Mouse (Mus musculus): ENCODE data around the gene Sctr. TPM values are rescaled to one million over a fixed set of nuclear protein-coding genes. Genes with fewer than 3 reads are reported as not detected.

The Sctr gene
- 1 to 10 TPM; 1.0 to 1.8 TPM for total RNA-seq (2021)
- long read RNA-seq, experiment 1, partial matches to known transcripts, result 1 of 2 reads
- long read RNA-seq, experiment 1, other reads (novel, unspliced or antisense), result 1 of 2 reads
- long read RNA-seq, experiment 2, result 0 reads

DNA sequence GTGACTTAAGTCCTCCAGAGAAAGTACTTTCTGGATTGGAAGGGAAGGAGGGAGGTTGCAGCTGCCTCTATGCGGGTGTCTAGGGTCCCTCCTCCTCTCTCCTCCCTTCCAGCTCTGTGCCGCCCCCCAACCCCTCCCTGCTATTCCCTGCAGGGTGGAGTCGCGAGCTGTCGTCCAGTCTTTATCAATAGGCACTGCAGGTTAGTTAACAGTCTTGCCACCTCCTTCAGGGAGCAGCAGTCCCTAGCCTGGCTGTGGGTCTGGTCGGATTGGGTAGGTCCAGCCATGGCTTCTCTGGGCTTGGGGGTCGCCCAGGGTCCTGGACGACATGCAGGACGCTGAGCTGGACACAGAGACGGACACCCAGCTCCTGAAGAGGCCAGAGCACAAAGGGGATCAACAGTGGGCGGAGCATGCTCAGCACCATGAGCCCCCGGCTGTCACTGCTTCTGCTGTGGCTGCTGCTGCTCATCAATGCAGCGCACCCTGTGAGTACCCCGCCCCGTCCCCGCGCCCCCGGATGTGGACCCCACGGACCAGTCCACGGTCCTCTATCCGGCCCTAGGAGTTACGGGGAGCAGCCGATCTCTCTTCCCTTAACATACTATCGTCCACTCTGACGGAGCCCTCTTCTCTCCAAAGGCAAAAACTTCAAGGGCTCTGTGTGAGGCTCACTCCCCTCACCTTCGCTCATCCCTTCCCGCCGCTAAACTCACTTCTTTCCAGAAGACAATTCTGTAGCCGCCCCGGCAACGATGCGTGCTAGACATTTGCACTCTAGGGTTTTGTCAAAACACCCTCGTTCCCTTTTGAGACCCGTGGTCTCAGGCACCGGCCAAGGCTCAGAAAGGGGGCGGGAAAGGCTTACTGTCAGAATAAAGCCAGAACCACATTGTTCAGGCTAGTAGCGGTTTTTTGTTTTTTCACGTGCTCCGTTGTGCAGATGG, at the start of gene Sctr:
Sctr (plus strand) TSS at position 51 of the 947 bp plus-strand sequence.
- Histone ChIP-seq H3K27ac (peak within 1 kb of the TSS; percentile 23; the same call in 1 of the 2 replicates), H3K4me3 (peak within 1 kb of the TSS; percentile 47)
- no peak for TF ChIP-seq CTCF (conservative IDR thresholded peaks at IDR 0.05)
- DNase-seq (ENCODE audit: low spot score in 2 of 2), result no peak

GRCm38 (mm10) chr1:119957716-119958222, 48.9 kb upstream of the Sctr start:
- H3K27ac ChIP-seq, result no peak overlapping the region
- DNase-seq (ENCODE audit: low spot score in 2 of 2), result peak; percentile 43 to 60
- TF ChIP-seq CTCF (conservative IDR thresholded peaks at IDR 0.05), result no peak
- H3K4me3 ChIP-seq, result no peak overlapping the region

GRCm38 (mm10) chr1:119959464-119959863, 47.2 kb upstream of the Sctr start:
- no peak overlapping the region for H3K27ac ChIP-seq
- no peak for TF ChIP-seq CTCF (conservative IDR thresholded peaks at IDR 0.05)
- no peak overlapping the region for H3K4me3 ChIP-seq
- no peak for DNase-seq (ENCODE audit: low spot score in 2 of 2)

- no peak overlapping the region for H3K27ac ChIP-seq
- DNase-seq (ENCODE audit: low spot score in 2 of 2), result no peak
- TF ChIP-seq CTCF (conservative IDR thresholded peaks at IDR 0.05), result no peak
- no peak overlapping the region for H3K4me3 ChIP-seq
Measured at GRCm38 (mm10) chr1:119959920-119960319, 46.8 kb upstream of the Sctr start.

- TF ChIP-seq CTCF (conservative IDR thresholded peaks at IDR 0.05), result peak; percentile 23
- Histone ChIP-seq H3K27ac (no peak overlapping the region), H3K4me3 (no peak overlapping the region)
- no peak for DNase-seq (ENCODE audit: low spot score in 2 of 2)
Measured at GRCm38 (mm10) chr1:119965804-119966514, 40.7 kb upstream of the Sctr start.

DNA sequence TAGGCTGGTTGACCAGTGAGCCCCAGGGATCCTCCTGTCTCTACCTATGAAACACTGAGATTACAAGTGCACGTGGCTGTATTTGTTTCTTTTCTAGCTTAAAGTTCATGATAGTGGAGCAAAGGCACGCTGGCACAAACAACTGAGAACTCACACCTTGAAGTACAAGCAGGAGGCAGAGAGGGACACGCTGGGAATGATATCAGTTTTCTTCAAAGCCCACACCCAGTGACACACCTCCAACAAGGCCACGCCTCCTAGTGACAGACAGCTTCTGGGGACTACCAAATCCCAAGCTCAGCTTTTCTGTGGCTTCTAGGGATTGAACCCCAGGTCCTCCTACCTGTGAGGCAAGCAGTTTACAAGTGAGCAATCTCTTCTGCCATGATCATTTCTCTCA, 33.6 kb upstream of the Sctr start:
- DNase-seq (ENCODE audit: low spot score in 2 of 2), result no peak
- no peak for TF ChIP-seq CTCF (conservative IDR thresholded peaks at IDR 0.05)

GRCm38 (mm10) chr1:119975141-119975540, 31.6 kb upstream of the Sctr start:
- no peak for DNase-seq (ENCODE audit: low spot score in 2 of 2)
- no peak for TF ChIP-seq CTCF (conservative IDR thresholded peaks at IDR 0.05)

More for the DNA sequence above, 33.6 kb upstream of the Sctr start:
- no peak overlapping the region for H3K4me3 ChIP-seq
- H3K27ac ChIP-seq, result no peak overlapping the region

GRCm38 (mm10) chr1:119986555-119986954, 20.1 kb upstream of the Sctr start:
- no peak for TF ChIP-seq CTCF (conservative IDR thresholded peaks at IDR 0.05)
- DNase-seq (ENCODE audit: low spot score in 2 of 2), result no peak
- Histone ChIP-seq H3K4me3 (no peak overlapping the region), H3K27ac (no peak overlapping the region)

More at GRCm38 (mm10) chr1:119975141-119975540, 31.6 kb upstream of the Sctr start:
- Histone ChIP-seq H3K4me3 (no peak overlapping the region), H3K27ac (no peak overlapping the region)

DNA sequence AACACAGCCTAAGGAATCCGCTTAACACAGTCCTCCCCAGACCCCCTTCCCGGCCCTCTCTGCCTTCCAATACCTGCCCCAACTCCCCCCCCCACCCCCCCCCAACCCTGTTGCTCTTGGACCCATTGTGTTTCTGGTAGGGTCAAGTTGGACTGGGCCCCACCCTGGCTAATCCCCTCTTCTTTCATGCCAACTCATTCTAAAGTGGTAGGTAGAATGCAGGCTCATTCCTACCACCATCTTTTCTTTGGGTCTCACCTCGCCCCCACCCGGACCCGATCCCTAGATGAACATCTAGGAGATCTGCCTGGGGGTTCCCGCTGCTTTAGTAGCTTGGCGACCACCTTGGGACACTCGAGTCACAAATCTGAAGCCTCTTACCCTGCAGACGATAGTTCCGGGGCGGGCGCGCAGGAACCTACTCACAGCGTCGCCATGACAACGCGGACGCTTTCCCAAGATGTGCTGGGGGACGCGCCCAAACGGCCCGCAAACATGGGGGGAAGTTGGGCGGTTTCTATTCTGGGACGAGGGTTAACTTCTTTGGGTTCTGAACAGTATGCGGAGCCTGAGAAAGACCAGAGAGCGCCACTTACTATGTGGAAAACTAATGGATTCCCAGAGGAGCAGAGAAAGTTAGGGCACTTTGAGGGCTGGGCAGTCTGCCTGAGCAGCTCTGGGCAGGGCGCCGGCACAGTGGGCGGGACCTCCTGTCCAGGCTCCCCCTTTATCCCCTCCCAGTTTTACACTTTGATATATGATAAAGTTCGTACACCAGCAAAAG, 9.7 kb upstream of the Sctr start, which contains the start of gene Cfap221:
Cfap221 (minus strand) TSS at position 437 of the 784 bp plus-strand sequence.
- TF ChIP-seq CTCF (conservative IDR thresholded peaks at IDR 0.05), result no peak
- no peak within 1 kb of the TSS for H3K27ac ChIP-seq
- H3K4me3 ChIP-seq, result peak within 1 kb of the TSS; percentile 58
- DNase-seq (ENCODE audit: low spot score in 2 of 2), result peak; percentile 48 to 54

GRCm38 (mm10) chr1:119997644-119998043, 9.1 kb upstream of the Sctr start:
- Histone ChIP-seq H3K4me3 (peak overlapping the region; percentile 58), H3K27ac (no peak overlapping the region)
- no peak for DNase-seq (ENCODE audit: low spot score in 2 of 2)
- TF ChIP-seq CTCF (conservative IDR thresholded peaks at IDR 0.05), result peak; percentile 25

DNA sequence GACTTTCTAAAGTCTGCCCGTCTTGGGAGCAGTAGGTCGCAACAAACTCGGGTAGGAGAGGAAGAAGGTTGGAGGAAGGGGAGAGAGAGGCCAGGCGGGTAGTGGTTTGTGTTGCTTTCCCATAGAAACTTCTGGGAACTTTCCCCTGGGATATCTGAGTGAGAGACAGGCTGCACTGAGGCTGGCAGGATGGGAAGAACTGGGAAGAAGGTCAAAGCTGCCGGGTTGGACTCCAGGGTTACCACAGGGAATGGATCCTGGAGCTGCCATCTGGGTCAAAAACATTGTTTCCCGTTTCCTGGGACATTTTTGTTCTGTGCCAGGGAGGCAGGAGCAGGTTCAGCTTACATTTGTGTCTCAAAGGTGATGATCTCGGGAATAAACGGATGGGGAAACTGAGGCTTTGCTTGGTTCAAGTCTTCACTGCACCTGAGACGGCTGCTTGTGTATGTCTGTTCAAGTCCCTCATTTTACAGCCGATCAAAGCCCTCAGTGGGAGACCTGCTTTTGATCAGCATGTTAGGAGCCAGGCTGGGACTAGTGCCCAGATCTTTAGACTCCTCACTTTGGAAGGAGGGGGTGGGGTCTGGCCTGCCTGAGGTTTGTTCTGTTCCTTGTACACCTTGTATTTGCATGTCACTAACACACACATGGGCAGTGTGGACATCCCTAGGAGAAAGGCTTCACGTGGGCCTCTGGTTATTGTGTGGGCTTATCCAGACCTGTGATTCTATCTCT, 1.3 kb downstream of the Sctr start:
- Histone ChIP-seq H3K4me3 (peak overlapping the region; percentile 47; the same call in 1 of the 2 replicates), H3K27ac (0 out of 2 replicates have a peak overlapping the region, but pooled peaks have one; percentile 23)
- TF ChIP-seq CTCF (conservative IDR thresholded peaks at IDR 0.05), result no peak
- DNase-seq (ENCODE audit: low spot score in 2 of 2), result no peak
